Mouse (Mus musculus) layer of hippocampus, adult 9-11 months (tissue): Measurements from ENCODE around the gene Rbx1.

Source experiments
- DNase-seq: peaks from one replicate; pipeline ENCODE4 v3.0.0; 2022

The Rbx1 gene

GRCm38 (mm10) chr15:81503466-81503865 is 37.4 kb downstream of the Rbx1 start:
- no peak for DNase-seq

GRCm38 (mm10) chr15:81503995-81504394 is 37.9 kb downstream of the Rbx1 start:
- no peak for DNase-seq

GRCm38 (mm10) chr15:81507201-81507600 is 41.1 kb downstream of the Rbx1 start:
- no peak for DNase-seq

GRCm38 (mm10) chr15:81510621-81511020 is 44.5 kb downstream of the Rbx1 start:
- DNase-seq, result no peak

- no peak for DNase-seq
Measured at GRCm38 (mm10) chr15:81511601-81512261, 45.6 kb downstream of the Rbx1 start.

- peak; percentile 85 for DNase-seq
Measured at GRCm38 (mm10) chr15:81514111-81514971, 48.2 kb downstream of the Rbx1 start.

GRCm38 (mm10) chr15:81515221-81515620 is 49.1 kb downstream of the Rbx1 start:
- DNase-seq, result no peak

GRCm38 (mm10) chr15:81518031-81518430 is 51.9 kb downstream of the Rbx1 start:
- DNase-seq, result no peak

GRCm38 (mm10) chr15:81518761-81519160 is 52.7 kb downstream of the Rbx1 start:
- no peak for DNase-seq

GRCm38 (mm10) chr15:81522036-81522751 is 56.1 kb downstream of the Rbx1 start:
- peak; percentile 46 for DNase-seq

GRCm38 (mm10) chr15:81522761-81523168 is 56.7 kb downstream of the Rbx1 start:
- no peak for DNase-seq

- DNase-seq, result peak; percentile 91
Measured at GRCm38 (mm10) chr15:81523169-81523871, 57.2 kb downstream of the Rbx1 start.

GRCm38 (mm10) chr15:81523901-81524300 is 57.8 kb downstream of the Rbx1 start:
- no peak for DNase-seq
